Mouse (Mus musculus): ENCODE results near the gene Foxp1.

DNA sequence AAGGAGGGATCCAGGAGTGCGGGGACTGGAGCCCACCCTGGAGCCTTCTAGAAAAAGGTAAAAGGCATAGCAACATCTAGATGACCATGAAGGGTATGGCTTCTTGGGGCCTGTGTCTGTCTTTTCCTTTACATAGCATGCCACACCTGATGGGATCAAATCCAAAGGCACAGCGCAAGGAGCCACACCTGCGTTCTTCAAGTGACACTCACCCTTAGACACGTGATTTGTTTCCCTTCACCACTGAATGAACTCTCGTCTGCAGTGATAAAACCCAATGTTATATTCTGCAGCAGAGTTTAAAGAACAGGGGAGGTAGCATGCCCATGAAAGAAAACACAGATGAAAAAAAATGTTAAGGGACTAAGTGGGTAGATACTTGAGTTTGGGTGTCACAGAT is 112.9 kb downstream of the Foxp1 start:
- TF ChIP-seq E2F4 (IDR thresholded peaks at IDR 0.05; ENCODE audit: insufficient read depth) (no peak), POLR2A (IDR thresholded peaks at IDR 0.05; ENCODE audit: insufficient read length, low read depth) (no peak), MYOD1 (IDR thresholded peaks at IDR 0.05; ENCODE audit: control insufficient read depth in 1 of 3, insufficient read length in 2 of 3, low read depth in 2 of 3) (no peak), MAX (IDR thresholded peaks at IDR 0.05; ENCODE audit: low read depth) (no peak), MYOG (IDR thresholded peaks at IDR 0.05; ENCODE audit: control insufficient read depth in 1 of 3, insufficient read depth in 1 of 3, insufficient read length in 2 of 3, low read depth in 2 of 3) (no peak), USF1 (IDR thresholded peaks at IDR 0.05; ENCODE audit: low read depth) (no peak), TCF12 (IDR thresholded peaks at IDR 0.05; ENCODE audit: insufficient read depth, poor library complexity, severe bottlenecking) (no peak), POLR2AphosphoS2 (IDR thresholded peaks at IDR 0.05; ENCODE audit: insufficient read length, low read depth) (no peak), TCF3 (IDR thresholded peaks at IDR 0.05; ENCODE audit: insufficient read length, low read depth) (no peak), SRF (IDR thresholded peaks at IDR 0.05; ENCODE audit: control insufficient read depth, insufficient read length, low read depth) (no peak)
